Mouse (Mus musculus) heart, embryonic 16.5 days (tissue): ENCODE measurements at regions not wholly inside any gene's neighbourhood (a gene's known extent, or its start where the extent isn't known, plus 50 kb on each side); places are given as distances from the start of the nearest gene placed in this dataset.

Experiments used
- ATAC-seq: fragments of 200-750 bp; cut with Nextera tagmentation; replicated peaks from 2 replicates; pipeline ENCODE4 v1.8.0; 2017; ENCODE audit warnings: moderate number of reproducible peaks; ENCODE audit not compliant: insufficient read depth, low FRiP score; ENCODE audit errors: extremely low read depth
- H3K27ac ChIP-seq: fragments of 300-500 bp; sonication (generic); 2 replicates; pipeline ENCODE4 v1.5.1; 2014; ENCODE audit warnings: mild to moderate bottlenecking, low read length, control low read depth, moderate library complexity
- H3K27me3 ChIP-seq: fragments of 300-500 bp; sonication (generic); 2 replicates; pipeline ENCODE4 v1.6.1; 2014; ENCODE audit warnings: low read length, mixed read lengths; ENCODE audit not compliant: control insufficient read depth, insufficient read depth
- H3K36me3 ChIP-seq: fragments of 300-500 bp; sonication (generic); 2 replicates; pipeline ENCODE4 v1.6.1; 2014; ENCODE audit not compliant: control insufficient read depth, insufficient read depth
- H3K4me1 ChIP-seq: fragments of 300-500 bp; sonication (generic); 2 replicates; pipeline ENCODE4 v1.6.1; 2014; ENCODE audit warnings: low read length, mixed read lengths; ENCODE audit not compliant: control insufficient read depth, insufficient read depth
- H3K4me2 ChIP-seq: fragments of 300-500 bp; sonication (generic); 2 replicates; pipeline ENCODE4 v1.6.1; 2014; ENCODE audit warnings: low read depth, mild to moderate bottlenecking, control low read depth, low read length
- H3K4me3 ChIP-seq: fragments of 300-500 bp; sonication (generic); 2 replicates; pipeline ENCODE4 v1.5.1; 2014; ENCODE audit warnings: mild to moderate bottlenecking, control low read depth, low read length
- H3K9ac ChIP-seq: fragments of 300-500 bp; sonication (generic); 2 replicates; pipeline ENCODE4 v1.6.1; 2014; ENCODE audit warnings: low read length, control low read depth
- H3K9me3 ChIP-seq: fragments of 300-500 bp; sonication (generic); replicated peaks from 2 replicates; pipeline ENCODE4 v1.6.1; 2016; ENCODE audit warnings: low read length; ENCODE audit not compliant: control insufficient read depth
- WGBS: fragments of 180-500 bp; shearing (Covaris S2); extraction: QIAGEN DNeasy Blood & Tissue Kit; methylation state at CpG from one replicate; pipeline ENCODE4 v1.1.7; 2014; 5-methylcytosine and 5-hydroxymethylcytosine counted together

DNA sequence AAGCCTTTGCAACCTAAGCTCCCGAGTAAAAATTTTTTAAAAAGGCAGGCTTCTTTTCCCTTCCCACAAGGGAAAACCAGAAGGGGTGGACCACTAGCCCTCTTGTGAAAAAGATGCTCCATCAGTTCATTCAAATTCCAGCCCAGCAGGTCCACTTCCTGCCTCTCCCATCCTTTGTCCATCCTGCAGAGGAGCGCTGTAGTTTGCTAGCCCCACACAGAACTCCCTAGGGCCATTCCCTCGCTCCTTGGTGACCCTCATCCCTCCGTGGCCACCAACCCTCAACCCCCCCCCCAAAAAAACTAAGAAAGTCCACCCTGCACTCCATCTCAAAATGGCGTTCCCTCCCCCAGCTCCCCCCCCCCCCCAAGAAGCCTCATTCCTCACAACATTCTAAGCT, 136.5 kb downstream of the Ly86 start:
- ATAC-seq: no peak
- H3K9ac ChIP-seq: no peak overlapping the region
- no peak overlapping the region for H3K4me2 ChIP-seq
- peaks cover 36% of the 10 kb centered on the region for H3K4me1 ChIP-seq
- H3K27me3 ChIP-seq: no peaks in the 10 kb centered on the region
- no peak overlapping the region for H3K4me3 ChIP-seq
- 57% methylated on average over 5 of the region's 5 CpGs for WGBS
- peak overlapping the region; percentile 95 for H3K27ac ChIP-seq
- H3K36me3 ChIP-seq: no peaks in the 10 kb centered on the region
- H3K9me3 ChIP-seq: no peaks in the 10 kb centered on the region

GRCm38 (mm10) chr13:37482038-37482437, 137.0 kb downstream of the Ly86 start:
- no peak for ATAC-seq
- no peaks in the 10 kb centered on the region for H3K9me3 ChIP-seq
- peak overlapping the region; percentile 95 for H3K27ac ChIP-seq
- H3K4me2 ChIP-seq: peak overlapping the region; percentile 67; the same call in 1 of the 2 replicates
- WGBS: 17% methylated on average over 2 of the region's 2 CpGs
- no peaks in the 10 kb centered on the region for H3K27me3 ChIP-seq
- H3K9ac ChIP-seq: peak overlapping the region; percentile 67
- H3K36me3 ChIP-seq: no peaks in the 10 kb centered on the region
- H3K4me1 ChIP-seq: peaks cover 32% of the 10 kb centered on the region
- H3K4me3 ChIP-seq: no peak overlapping the region

DNA sequence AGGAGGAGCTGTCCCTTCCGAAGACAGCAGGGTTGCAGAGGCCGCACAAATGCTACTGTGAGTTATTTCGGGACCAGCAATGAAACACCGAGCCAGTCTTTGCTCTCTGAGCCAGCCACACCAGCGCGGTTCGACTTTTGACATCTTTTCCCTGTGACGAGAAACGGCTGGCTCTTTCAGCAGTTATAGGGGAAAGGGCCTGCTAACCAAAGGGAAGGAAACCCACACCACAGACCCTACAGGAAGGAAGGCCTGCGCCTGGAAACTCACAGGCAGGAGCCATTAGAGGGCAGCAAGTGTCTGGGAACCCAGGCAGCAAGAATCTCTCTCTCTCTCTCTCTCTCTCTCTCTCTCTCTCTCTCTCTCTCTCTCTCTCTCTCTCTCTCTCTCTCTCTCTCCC, 137.6 kb downstream of the Ly86 start:
- no peak overlapping the region; the same call in 1 of the 2 replicates for H3K4me3 ChIP-seq
- H3K9me3 ChIP-seq: no peaks in the 10 kb centered on the region
- 3% methylated on average over 10 of the region's 10 CpGs for WGBS

GRCm38 (mm10) chr13:37483010-37483855, 138.2 kb downstream of the Ly86 start:
- Histone ChIP-seq H3K9me3 (no peaks in the 10 kb centered on the region), H3K27me3 (no peaks in the 10 kb centered on the region), H3K36me3 (no peaks in the 10 kb centered on the region), H3K27ac (peak overlapping the region; percentile 95), H3K4me2 (peak overlapping the region; percentile 67), H3K4me3 (peak overlapping the region; percentile 30), H3K4me1 (peaks cover 20% of the 10 kb centered on the region), H3K9ac (peak overlapping the region; percentile 80)
- WGBS: 24% methylated on average over 19 of the region's 19 CpGs
- peak; percentile 46 for ATAC-seq

More for the DNA sequence above, 137.6 kb downstream of the Ly86 start:
- Histone ChIP-seq H3K27me3 (no peaks in the 10 kb centered on the region), H3K9ac (peak overlapping the region; percentile 67), H3K4me1 (peaks cover 26% of the 10 kb centered on the region), H3K27ac (peak overlapping the region; percentile 95), H3K36me3 (no peaks in the 10 kb centered on the region), H3K4me2 (peak overlapping the region; percentile 67)
- ATAC-seq: peak; percentile 70

DNA sequence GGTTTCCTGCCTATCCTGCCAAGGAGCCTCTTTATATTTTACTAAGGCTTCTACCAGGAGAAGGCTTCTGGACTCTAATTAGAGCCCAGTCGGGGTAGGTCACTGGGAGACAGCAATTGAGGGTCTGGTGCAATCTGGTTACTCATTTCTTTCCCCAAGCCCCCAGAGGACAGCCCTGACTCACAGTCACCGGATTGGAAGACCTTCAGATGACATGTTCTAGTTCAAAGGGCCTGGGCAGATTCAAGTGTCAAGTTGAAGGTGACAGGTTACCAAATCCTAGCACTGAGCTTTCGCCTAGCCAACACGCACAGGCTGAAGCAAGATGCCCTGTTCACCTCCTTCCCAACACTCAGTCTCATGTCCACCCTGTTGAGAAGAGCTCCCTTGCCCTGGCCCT, 139.6 kb downstream of the Ly86 start:
- Histone ChIP-seq H3K27me3 (no peaks in the 10 kb centered on the region), H3K9ac (no peak overlapping the region), H3K4me1 (peaks cover 20% of the 10 kb centered on the region), H3K4me2 (no peak overlapping the region), H3K27ac (no peak overlapping the region), H3K4me3 (no peak overlapping the region), H3K9me3 (no peaks in the 10 kb centered on the region), H3K36me3 (no peaks in the 10 kb centered on the region)
- 75% methylated on average over 4 of the region's 4 CpGs for WGBS
- no peak for ATAC-seq

DNA sequence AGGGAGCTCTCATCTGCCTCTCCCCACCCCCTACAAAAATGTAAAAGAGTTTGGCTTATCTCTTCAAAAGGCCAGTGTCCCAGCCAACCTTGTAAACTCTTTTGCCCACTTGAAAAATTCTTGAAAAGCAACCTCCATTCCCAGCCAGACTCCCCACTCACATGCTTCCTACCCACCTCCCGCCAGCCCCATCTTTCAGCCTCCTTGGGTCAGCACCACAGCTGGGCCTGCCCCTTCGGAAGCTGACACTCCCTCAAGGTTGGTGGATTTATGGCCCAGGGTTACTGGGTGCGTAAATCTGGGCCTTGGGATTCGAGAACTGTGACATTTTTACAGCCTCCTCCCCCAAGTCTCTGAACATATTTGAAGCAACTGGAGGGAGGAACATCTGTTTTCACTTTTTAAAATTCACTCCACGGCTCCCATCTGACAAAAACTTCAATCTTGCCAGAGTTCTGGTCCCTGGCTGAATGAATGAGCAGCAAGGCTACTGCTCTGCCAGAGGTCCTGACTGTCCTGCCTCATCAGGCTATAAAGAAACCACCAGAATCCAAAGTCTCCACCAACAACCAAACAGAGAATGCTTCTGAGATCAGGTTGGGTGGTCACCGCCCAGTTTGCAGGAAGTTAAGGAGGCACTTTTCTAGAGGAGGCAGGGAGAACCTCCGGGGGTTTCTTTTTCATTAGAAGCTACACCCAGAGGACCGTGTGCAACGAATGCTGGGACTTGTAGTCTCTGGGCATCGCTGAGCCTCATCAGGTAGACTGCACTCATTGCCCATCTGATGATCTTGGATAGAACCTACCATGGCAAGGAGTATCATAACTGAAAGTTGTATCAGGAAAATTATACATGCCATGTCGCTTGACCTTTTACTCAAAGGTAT, 147.3 kb downstream of the Ly86 start:
- Histone ChIP-seq H3K27ac (no peak overlapping the region), H3K36me3 (no peaks in the 10 kb centered on the region), H3K4me3 (no peak overlapping the region), H3K9ac (no peak overlapping the region), H3K4me2 (no peak overlapping the region), H3K4me1 (no peaks in the 10 kb centered on the region), H3K27me3 (no peaks in the 10 kb centered on the region), H3K9me3 (no peaks in the 10 kb centered on the region)
- ATAC-seq: no peak
- WGBS: 69% methylated on average over 11 of the region's 11 CpGs

DNA sequence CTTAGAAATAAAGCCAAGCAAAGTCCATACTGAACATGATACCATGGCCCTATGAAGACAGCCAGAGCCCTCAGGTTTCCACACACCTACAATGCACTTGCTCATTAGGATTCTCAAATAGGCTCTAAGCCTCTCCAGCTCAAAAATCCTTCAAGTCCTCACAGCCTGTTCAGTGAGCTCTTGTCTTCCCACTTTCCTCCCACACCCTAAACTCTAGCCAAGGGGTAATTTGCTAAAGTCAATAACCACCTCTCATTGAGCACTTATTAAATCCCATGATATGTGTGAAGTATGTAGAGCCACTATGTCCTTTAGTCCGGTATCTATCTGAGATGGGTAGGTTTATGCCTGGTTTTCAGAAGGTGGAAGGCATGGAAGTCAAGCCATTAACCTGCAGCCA, 148.3 kb downstream of the Ly86 start:
- no peak for ATAC-seq
- Histone ChIP-seq H3K27me3 (no peaks in the 10 kb centered on the region), H3K27ac (no peak overlapping the region), H3K4me2 (no peak overlapping the region), H3K4me3 (no peak overlapping the region), H3K9ac (no peak overlapping the region), H3K9me3 (no peaks in the 10 kb centered on the region), H3K36me3 (no peaks in the 10 kb centered on the region), H3K4me1 (no peaks in the 10 kb centered on the region)
- WGBS: 97% methylated on average over 1 of the region's 1 CpGs

- no peak overlapping the region for H3K4me3 ChIP-seq
- no peak for ATAC-seq
- no peak overlapping the region for H3K27ac ChIP-seq
- H3K4me2 ChIP-seq: no peak overlapping the region
- no peaks in the 10 kb centered on the region for H3K36me3 ChIP-seq
- H3K9me3 ChIP-seq: no peaks in the 10 kb centered on the region
- WGBS: 73% methylated on average over 8 of the region's 8 CpGs
- no peak overlapping the region for H3K9ac ChIP-seq
- no peaks in the 10 kb centered on the region for H3K27me3 ChIP-seq
- H3K4me1 ChIP-seq: no peaks in the 10 kb centered on the region
Observed at GRCm38 (mm10) chr13:37495272-37495932, 150.4 kb downstream of the Ly86 start.
